Mouse (Mus musculus) lung, embryonic 14.5 days (tissue): ENCODE measurements around the gene Frmd4a. TPM values are rescaled to one million over a fixed set of nuclear protein-coding genes. Genes with fewer than 3 reads are reported as not detected.
A peak's percentile ranks its signal among the peaks of the same experiment; 100 is the strongest.

ENCODE experiments used
- ATAC-seq: fragments of 200-750 bp; cut with Nextera tagmentation; 2 replicates; pipeline ENCODE4 v1.8.0; 2017; ENCODE audit warnings: mild to moderate bottlenecking, moderate TSS enrichment, moderate library complexity; ENCODE audit not compliant: insufficient read depth
- DNase-seq: peaks from one replicate; pipeline ENCODE4 v3.0.0-alpha.2; 2015
- H3K27ac ChIP-seq: fragments of 300-500 bp; sonication (generic); 2 replicates; pipeline ENCODE4 v1.5.1; 2014; ENCODE audit warnings: low read depth, mild to moderate bottlenecking, moderate library complexity
- H3K27me3 ChIP-seq: fragments of 300-500 bp; sonication (generic); 2 replicates; pipeline ENCODE4 v1.6.1; 2014; ENCODE audit warnings: low read length, control low read depth; ENCODE audit not compliant: insufficient read depth
- H3K36me3 ChIP-seq: fragments of 300-500 bp; sonication (generic); 2 replicates; pipeline ENCODE4 v1.6.1; 2014; ENCODE audit warnings: control low read depth; ENCODE audit not compliant: insufficient read depth
- H3K4me1 ChIP-seq: fragments of 300-500 bp; sonication (generic); 2 replicates; pipeline ENCODE4 v1.6.1; 2014; ENCODE audit warnings: antibody characterized with exemption, control low read depth; ENCODE audit not compliant: insufficient read depth
- H3K4me2 ChIP-seq: fragments of 300-500 bp; sonication (generic); 2 replicates; pipeline ENCODE4 v1.6.1; 2014; ENCODE audit warnings: mild to moderate bottlenecking
- H3K4me3 ChIP-seq: fragments of 300-500 bp; sonication (generic); 2 replicates; pipeline ENCODE4 v1.5.1; 2014; ENCODE audit warnings: low read depth, low read length
- H3K9ac ChIP-seq: fragments of 300-500 bp; sonication (generic); 2 replicates; pipeline ENCODE4 v1.6.1; 2014
- H3K9me3 ChIP-seq: fragments of 300-500 bp; sonication (generic); 2 replicates; pipeline ENCODE4 v1.6.1; 2016; ENCODE audit warnings: low read depth, low read length, control low read depth
- CTCF ChIP-seq: IDR thresholded peaks from 2 replicates; pipeline ENCODE4 v1.5.1; 2016; ENCODE audit warnings: antibody characterized with exemption, low read depth
- WGBS: fragments of 180-500 bp; shearing (Covaris S2); extraction: QIAGEN DNeasy Blood & Tissue Kit; methylation state at CpG from one replicate; pipeline ENCODE4 v1.1.7; 2014; 5-methylcytosine and 5-hydroxymethylcytosine counted together
- polyA plus RNA-seq: library from polyadenylated mRNA; unstranded; fragments of >200 nt; fragmentation: Nextera tagmentation; extraction: Ambion mirVana; gene quantifications from 2 replicates; pipeline ENCODE4 v1.2.1, GENCODE M21; 2014

Frmd4a gene
- polyA plus RNA-seq, 1 experiment from 2014 or later, result 37.1 TPM

DNA sequence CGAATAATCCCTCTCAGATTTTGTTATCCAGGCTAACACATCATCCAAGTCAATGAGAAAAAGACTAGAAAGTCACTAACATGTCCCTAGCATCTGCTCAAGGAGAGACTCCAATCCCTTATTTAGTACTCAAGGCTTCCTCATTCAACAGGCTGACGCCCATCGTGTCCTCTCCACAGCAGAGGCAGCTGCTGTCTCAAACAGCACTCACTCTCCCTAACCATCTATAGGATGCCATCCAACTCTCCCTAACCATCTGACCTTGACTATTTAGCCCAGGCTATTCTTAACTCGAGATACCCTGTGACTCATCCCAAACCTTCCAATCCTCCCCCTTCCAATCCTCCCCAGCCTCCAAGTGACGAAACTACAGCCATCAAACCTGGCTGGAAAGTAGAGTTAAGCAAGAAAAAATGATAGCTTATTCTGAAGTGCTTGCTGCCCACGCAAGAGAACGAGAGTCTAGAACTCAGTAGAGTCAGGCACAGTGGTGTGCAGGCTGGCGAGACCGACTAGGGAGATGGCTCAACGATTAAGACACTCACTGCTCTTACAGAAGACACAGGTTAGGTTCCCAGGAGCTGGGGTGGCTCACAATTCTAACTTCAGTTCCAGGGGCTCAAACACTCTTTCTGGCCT lies 612.8 kb downstream of the Frmd4a start:
- peaks cover 45% of the 10 kb centered on the region for H3K36me3 ChIP-seq
- DNase-seq, result no peak

DNA sequence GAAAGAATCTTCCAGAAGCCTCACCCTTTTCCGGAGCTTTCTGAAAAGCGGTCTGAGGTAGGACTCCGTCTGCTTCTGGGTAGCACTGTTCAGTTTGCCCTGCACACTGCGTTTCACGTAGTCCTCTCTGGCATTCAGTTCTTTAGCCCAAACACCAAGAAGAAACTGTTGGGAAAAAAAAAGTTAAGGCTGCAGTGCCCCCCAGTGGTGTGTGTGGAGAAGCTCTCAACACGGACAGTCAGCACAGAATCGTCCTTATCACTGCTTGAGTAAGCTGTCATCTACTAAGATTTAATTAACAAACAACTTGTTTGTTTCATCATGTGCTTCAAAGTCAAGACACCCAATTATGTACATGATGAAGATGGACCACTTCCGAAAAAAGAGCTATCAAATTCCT lies 618.3 kb downstream of the Frmd4a start:
- H3K36me3 ChIP-seq, result peaks cover 82% of the 10 kb centered on the region
- no peak overlapping the region for H3K27ac ChIP-seq
- no peak overlapping the region for H3K4me3 ChIP-seq
- WGBS, result 85% methylated on average over 8 of the region's 8 CpGs
- no peaks in the 10 kb centered on the region for H3K4me1 ChIP-seq
- peak; percentile 46 for TF ChIP-seq CTCF
- no peaks in the 10 kb centered on the region for H3K27me3 ChIP-seq
- DNase-seq (peak; percentile 53), ATAC-seq (no peak)
- H3K9me3 ChIP-seq, result no peaks in the 10 kb centered on the region
- no peak overlapping the region for H3K4me2 ChIP-seq
- no peak overlapping the region for H3K9ac ChIP-seq

More for the DNA sequence above, 612.8 kb downstream of the Frmd4a start:
- no peak overlapping the region for H3K9ac ChIP-seq
- WGBS, result 91% methylated on average over 10 of the region's 10 CpGs
- TF ChIP-seq CTCF, result no peak
- no peaks in the 10 kb centered on the region for H3K4me1 ChIP-seq
- H3K27me3 ChIP-seq, result no peaks in the 10 kb centered on the region
- no peak overlapping the region for H3K27ac ChIP-seq
- ATAC-seq, result no peak
- H3K4me3 ChIP-seq, result no peak overlapping the region
- no peaks in the 10 kb centered on the region for H3K9me3 ChIP-seq
- no peak overlapping the region for H3K4me2 ChIP-seq

DNA sequence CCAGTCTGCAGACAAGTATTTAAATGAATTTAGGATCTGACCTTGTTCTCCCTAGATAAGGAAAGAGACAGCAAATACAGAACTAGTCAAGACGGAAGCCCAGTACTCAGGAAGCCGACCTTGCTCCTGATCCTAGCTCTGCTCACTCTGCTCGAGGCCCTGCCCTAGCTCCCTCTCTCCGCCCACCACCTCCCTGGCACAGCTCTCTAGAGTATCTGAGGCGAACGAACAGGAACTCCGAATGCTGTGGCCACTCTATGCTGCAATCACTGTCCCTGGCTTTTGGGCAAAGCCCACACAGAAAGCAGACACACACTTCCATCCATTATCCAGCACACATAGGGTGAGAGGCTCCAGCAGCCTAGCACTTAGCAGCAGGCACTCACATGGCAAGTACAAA lies 619.1 kb downstream of the Frmd4a start:
- H3K36me3 ChIP-seq, result peaks cover 79% of the 10 kb centered on the region
- no peak overlapping the region for H3K4me2 ChIP-seq

DNA sequence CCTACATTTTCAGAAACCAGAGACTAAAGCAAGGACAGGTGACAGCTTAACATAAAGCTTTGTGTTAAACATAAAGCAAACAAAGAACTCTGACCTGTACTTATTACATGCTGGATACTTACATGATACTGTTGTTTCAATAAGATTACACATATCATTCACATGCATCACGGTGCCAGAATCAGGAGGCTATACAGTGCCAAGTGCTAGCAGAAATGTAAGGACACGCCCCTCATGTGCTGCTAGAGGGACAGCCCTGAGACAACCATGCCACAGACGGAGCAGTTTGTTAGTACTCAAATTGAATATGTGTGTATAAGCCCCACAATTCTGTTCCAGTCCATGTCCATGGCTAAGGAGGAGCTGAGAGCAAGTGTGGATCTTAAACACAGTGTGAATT lies 620.7 kb downstream of the Frmd4a start:
- no peak overlapping the region for H3K9ac ChIP-seq
- peaks cover 77% of the 10 kb centered on the region for H3K36me3 ChIP-seq
- no peak overlapping the region for H3K4me2 ChIP-seq
- H3K27me3 ChIP-seq, result no peaks in the 10 kb centered on the region
- 86% methylated on average over 3 of the region's 3 CpGs for WGBS
- ATAC-seq (no peak), DNase-seq (no peak)
- H3K4me3 ChIP-seq, result no peak overlapping the region
- no peaks in the 10 kb centered on the region for H3K4me1 ChIP-seq
- TF ChIP-seq CTCF, result no peak
- no peak overlapping the region for H3K27ac ChIP-seq
- no peaks in the 10 kb centered on the region for H3K9me3 ChIP-seq

More for the DNA sequence above, 619.1 kb downstream of the Frmd4a start:
- TF ChIP-seq CTCF, result no peak
- no peaks in the 10 kb centered on the region for H3K9me3 ChIP-seq
- DNase-seq, result no peak
- H3K4me1 ChIP-seq, result no peaks in the 10 kb centered on the region
- no peak for ATAC-seq
- no peak overlapping the region for H3K4me3 ChIP-seq
- H3K9ac ChIP-seq, result no peak overlapping the region
- H3K27me3 ChIP-seq, result no peaks in the 10 kb centered on the region
- no peak overlapping the region for H3K27ac ChIP-seq
- WGBS, result 81% methylated on average over 7 of the region's 7 CpGs

DNA sequence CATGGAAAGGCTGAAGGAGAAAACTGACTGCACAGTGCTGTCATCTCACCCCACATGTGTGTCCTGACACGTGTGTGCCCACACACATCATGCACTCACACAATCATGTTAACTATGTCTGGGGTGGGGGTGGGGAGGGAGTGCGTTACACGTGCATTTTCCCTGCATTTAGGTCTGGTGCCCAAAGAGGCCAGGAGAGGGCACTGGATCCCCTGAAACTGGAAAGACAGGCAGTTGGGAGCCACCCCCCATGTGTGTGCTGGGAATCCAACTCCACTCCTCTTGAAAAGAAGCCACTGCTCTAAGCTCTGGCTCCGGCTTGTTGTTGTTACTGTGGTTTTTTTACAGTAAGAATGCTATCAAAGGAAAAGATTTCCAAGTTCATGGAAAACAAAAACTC lies 627.5 kb downstream of the Frmd4a start:
- Histone ChIP-seq H3K4me2 (no peak overlapping the region), H3K36me3 (peaks cover 42% of the 10 kb centered on the region), H3K27ac (no peak overlapping the region), H3K27me3 (no peaks in the 10 kb centered on the region), H3K9ac (no peak overlapping the region), H3K4me1 (no peaks in the 10 kb centered on the region), H3K9me3 (no peaks in the 10 kb centered on the region), H3K4me3 (no peak overlapping the region)
- DNase-seq (no peak), ATAC-seq (no peak)
- WGBS, result 76% methylated on average over 4 of the region's 4 CpGs
- TF ChIP-seq CTCF, result no peak

DNA sequence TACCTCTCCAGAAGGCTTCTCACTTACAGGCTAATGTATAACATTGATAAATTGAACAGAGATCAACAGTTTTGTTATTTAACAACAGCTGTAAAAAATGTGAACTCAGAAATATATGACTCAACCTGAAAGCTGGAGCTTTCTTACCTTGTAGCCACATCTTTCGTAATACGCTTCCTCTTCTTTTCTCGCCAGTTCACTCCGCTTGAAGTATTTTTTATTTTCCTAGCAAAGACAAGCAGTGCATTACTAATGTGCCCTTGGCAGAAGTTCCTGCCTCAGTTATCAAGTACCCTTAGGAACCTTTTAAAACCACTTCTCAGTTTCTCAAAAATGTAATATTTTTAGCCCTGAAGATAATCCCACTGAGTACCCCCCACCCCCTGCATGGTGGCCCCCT lies 630.6 kb downstream of the Frmd4a start:
- Histone ChIP-seq H3K4me2 (no peak overlapping the region), H3K4me1 (no peaks in the 10 kb centered on the region), H3K27me3 (no peaks in the 10 kb centered on the region), H3K36me3 (peaks cover 29% of the 10 kb centered on the region), H3K27ac (no peak overlapping the region), H3K9me3 (no peaks in the 10 kb centered on the region), H3K4me3 (no peak overlapping the region), H3K9ac (no peak overlapping the region)
- TF ChIP-seq CTCF, result no peak
- ATAC-seq (no peak), DNase-seq (no peak)
- 80% methylated on average over 4 of the region's 4 CpGs for WGBS

DNA sequence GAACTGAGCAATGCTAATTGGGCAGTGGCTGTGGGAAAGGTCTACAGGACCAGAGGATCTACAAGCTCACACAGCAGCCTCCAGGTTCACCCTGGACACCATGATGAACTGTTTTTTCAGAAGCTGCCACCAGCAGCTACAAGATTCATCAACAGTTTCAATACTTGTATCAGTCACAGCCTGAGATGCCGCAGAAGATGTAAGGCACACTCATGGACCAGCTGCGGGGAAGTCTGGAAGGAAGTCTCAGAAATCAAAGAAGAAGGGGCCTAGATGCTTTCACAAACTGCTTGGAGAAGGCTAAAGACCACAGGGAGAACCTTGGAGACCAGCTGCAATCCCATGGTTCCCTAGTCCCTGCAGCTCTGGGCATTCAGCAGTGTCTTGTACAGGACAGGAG lies 632.1 kb downstream of the Frmd4a start:
- Histone ChIP-seq H3K9ac (no peak overlapping the region), H3K4me3 (no peak overlapping the region), H3K4me2 (no peak overlapping the region), H3K27ac (no peak overlapping the region), H3K36me3 (peaks cover 24% of the 10 kb centered on the region), H3K9me3 (no peaks in the 10 kb centered on the region), H3K27me3 (no peaks in the 10 kb centered on the region), H3K4me1 (no peaks in the 10 kb centered on the region)
- DNase-seq (no peak), ATAC-seq (no peak)
- WGBS, result 91% methylated on average over 2 of the region's 2 CpGs
- TF ChIP-seq CTCF, result no peak
